Mouse (Mus musculus) C2C12 (cell line): ENCODE measurements at regions not wholly inside any gene's neighbourhood (a gene's known extent, or its start where the extent isn't known, plus 50 kb on each side); places are given as distances from the start of the nearest gene placed in this dataset.

ENCODE experiments used
- CTCF ChIP-seq: IDR thresholded peaks from one replicate; pipeline ENCODE4 v1.5.1; 2011; ENCODE audit not compliant: control insufficient read depth, insufficient read depth, insufficient read length
- MAX ChIP-seq: IDR thresholded peaks from one replicate; pipeline ENCODE4 v1.6.1; 2011; ENCODE audit warnings: mild to moderate bottlenecking, control low read depth
- USF1 ChIP-seq: IDR thresholded peaks from one replicate; pipeline ENCODE4 v1.6.1; 2011; ENCODE audit warnings: low read depth, mild to moderate bottlenecking, control low read depth, moderate library complexity

GRCm38 (mm10) chr6:93165942-93166341, 222.7 kb upstream of the Adamts9 start:
- TF ChIP-seq CTCF (no peak), MAX (no peak), USF1 (no peak)
